Mouse (Mus musculus) lung, postnatal 36 days (tissue): ENCODE measurements at regions not wholly inside any gene's neighbourhood (a gene's known extent, or its start where the extent isn't known, plus 50 kb on each side); places are given as distances from the start of the nearest gene placed in this dataset.

Experiments used
- DNase-seq: peaks from one replicate; pipeline ENCODE4 v3.0.0; 2022; ENCODE audit warnings: mixed read lengths

GRCm38 (mm10) chr2:158909086-158909485 is 114.5 kb downstream of the Dhx35 start:
- no peak for DNase-seq

DNA sequence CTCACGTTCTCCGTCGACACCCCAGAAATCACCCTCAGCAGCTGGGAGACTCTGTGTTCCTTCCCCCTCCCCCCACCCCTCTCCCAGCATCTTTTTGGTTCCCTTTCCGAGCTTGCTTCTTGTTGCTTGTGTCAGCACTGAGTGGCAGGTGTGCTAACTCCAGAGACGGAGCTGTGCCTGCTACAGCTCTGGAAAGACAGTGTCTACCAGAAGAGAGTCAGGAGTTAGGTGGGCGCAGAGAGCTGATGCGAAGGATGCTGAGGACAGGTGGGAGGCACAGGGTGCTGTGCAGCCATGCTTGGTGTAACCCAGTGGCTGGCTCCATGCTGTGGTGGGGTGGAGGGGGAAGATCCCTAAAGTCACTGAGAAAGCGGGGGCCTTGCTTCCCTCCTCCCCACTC is 115.7 kb downstream of the Dhx35 start:
- DNase-seq: no peak

DNA sequence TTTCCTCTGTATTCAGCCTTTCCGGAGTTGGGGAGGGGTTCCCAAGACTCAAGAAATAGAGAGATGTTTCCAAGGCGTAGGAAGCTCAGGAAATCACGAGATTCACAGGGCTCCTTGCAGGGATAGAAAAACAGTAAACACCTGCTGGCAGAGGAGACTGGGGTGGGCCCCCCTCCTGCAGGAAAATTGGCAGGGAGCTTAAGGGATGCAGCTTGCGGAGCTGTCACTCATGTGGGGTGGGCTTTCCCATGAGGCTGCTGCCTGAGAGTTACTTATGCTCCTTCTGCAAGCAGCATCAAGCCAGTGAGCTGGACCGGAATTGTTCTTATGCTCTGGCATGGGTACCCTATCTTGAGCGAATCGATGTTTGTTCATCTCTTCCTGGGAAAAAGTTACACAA is 116.6 kb downstream of the Dhx35 start:
- no peak for DNase-seq

DNA sequence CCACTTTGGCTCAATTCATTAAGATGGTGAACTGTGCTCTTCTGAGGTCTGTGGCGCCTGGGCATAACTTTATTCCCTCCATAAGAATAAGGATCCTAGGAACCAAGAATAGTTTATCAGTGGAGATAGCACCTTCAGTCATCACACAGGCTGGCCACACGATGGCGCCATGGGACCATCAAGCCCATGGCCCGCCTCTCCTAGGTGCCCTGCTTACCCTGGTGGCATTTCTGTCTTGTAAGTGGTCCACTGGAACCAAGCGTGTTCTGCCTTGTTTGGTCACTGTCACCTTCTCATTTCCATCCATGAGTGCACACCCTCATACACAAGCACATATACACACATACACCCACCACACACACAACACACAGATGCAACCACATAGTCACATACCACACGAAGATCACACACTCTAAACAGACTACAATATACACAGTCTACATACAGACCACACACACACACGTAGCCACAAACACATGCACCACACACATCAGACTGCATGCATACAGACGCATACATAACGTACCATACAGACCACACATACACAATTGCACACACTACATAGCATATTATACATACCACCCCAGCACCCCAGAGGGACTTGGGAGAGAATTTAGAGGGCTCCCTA is 118.1 kb downstream of the Dhx35 start:
- peak; percentile 21 for DNase-seq

- no peak for DNase-seq
Measured at GRCm38 (mm10) chr2:158917398-158917797, 122.8 kb downstream of the Dhx35 start.

DNA sequence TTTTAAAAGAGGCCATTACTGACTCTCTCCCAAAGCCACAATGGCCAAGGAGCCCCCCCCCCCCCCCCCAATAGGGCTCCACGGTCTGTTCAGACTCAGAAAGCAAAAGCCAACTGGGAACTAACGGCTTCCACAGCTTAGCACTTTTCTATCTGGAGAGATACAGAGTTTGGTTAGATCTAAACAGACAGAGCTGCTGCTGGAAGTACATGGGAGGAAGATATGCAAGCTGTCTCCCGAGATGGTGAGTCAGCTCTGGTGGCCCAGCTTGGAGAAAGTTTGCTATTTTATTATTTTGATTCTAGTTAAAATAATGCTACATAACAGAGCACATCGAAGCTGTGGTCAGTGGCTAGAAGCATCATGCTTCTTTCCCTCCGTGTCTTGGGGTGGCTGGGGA is 123.7 kb downstream of the Dhx35 start:
- no peak for DNase-seq

GRCm38 (mm10) chr2:158921342-158922255 is 127.0 kb downstream of the Dhx35 start:
- DNase-seq: no peak

DNA sequence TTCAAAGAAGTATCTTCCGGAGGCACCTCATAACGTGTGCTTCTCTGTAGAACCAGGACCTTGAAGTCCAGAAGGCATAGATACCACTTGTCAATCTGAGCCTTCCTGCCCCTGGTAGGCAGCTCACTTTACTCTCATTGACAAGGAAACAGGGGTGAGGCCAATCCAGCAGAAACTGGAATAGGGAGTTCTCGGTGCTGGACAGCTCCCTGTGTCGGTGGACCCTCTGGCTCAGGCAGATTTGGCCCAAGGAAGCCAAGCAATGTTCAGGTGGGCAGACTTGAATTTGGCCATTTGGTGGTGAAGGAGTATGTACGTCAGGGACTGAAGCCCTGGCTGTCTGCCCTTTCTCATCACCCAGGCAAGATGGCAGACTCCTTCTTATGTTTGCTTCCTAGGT is 128.2 kb downstream of the Dhx35 start:
- DNase-seq: no peak

- DNase-seq: no peak
Measured at GRCm38 (mm10) chr2:158929507-158929906, 134.9 kb downstream of the Dhx35 start.

DNA sequence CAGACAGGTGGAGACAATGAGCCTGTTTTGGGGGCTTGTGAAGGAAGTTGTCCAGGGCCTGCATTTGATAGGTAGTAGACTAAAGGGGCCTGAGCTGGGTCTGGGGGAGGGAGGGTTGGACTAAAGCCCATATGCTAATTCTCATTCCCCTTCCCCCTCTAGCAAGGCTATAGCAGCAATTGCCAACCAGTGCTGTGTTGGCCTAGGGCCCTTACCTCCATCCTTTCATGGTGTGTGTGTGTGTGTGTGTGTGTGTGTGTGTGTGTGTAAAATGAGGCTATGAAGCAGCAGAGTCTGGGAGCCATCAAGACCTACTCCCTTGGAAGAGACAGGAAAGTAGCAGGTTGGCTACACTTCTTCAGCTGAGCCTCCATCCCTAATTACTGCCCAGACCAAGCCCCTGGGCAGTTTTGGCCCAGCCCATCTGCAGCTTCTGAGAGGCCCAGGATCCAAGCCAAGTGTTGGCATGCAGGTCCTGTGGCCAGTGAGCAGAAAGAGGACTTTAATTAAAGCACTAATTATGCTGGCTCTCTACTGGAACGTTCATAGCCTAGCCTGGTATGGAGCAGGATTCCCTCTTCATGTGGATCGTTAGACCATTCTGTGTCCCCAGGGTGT is 143.4 kb downstream of the Dhx35 start:
- no peak for DNase-seq

- DNase-seq: no peak
Measured at GRCm38 (mm10) chr2:158949418-158949817, 154.8 kb downstream of the Dhx35 start.

DNA sequence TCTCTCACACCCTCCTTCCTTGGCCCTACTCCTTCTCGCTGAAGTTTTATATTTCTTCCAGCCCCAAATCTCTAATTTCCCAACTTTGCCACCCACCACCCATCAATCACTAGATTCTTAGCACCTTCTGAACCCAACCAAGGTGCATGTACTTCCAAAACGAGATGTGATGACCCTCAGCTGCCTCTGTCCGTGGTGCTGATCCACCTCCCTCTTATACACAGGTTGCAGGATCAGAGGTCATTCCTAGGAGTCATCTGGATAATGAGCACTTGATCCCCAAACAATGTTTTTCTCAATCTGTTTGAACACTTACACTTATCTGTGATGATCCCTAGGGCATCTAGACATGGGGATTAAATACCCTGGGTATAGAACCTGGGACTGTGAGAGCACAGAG is 156.5 kb downstream of the Dhx35 start:
- no peak for DNase-seq

DNA sequence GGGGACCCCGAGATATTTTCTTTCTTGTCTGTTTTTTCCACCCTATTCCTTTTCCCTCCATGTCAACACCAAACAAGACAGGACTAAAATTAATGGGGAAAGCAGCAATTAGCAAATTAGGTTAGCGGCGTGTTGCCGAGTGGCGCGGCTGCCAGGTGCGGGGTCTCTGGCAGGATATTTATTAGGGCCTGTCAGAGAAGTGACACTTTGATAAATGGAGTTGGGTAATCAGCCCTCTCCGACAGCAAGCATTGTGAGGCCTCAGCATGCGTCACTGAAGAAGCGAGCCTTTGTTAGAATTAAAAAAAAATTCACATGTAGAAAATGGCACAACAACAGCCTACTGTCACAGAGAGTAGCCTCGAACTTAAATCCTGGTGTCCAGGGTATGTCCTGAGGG is 162.3 kb downstream of the Dhx35 start:
- DNase-seq: no peak

- peak; percentile 67 for DNase-seq
Measured at GRCm38 (mm10) chr2:158965003-158965665, 170.5 kb downstream of the Dhx35 start.

DNA sequence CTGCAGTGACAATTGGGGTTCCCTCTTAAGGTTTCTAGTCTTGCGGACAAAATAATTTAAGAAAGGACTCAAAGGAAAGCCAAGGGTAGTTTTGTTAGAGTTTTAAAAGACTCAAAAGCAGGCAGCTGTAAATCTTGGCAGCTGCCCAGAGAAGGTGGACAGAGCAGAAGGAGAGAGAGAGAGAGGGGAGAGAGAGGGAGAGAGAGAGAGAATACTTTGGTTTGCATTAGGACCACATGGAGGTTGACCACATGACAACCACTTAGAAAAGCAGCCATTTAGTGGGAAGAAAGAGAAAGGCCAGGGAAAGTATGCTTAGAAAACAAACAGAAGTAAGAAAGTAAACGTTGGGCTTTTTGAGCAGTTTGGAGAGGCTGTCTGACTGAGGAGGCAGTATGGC is 177.6 kb downstream of the Dhx35 start:
- no peak for DNase-seq

- DNase-seq: no peak
Measured at GRCm38 (mm10) chr2:158985529-158986148, 191.0 kb downstream of the Dhx35 start.

DNA sequence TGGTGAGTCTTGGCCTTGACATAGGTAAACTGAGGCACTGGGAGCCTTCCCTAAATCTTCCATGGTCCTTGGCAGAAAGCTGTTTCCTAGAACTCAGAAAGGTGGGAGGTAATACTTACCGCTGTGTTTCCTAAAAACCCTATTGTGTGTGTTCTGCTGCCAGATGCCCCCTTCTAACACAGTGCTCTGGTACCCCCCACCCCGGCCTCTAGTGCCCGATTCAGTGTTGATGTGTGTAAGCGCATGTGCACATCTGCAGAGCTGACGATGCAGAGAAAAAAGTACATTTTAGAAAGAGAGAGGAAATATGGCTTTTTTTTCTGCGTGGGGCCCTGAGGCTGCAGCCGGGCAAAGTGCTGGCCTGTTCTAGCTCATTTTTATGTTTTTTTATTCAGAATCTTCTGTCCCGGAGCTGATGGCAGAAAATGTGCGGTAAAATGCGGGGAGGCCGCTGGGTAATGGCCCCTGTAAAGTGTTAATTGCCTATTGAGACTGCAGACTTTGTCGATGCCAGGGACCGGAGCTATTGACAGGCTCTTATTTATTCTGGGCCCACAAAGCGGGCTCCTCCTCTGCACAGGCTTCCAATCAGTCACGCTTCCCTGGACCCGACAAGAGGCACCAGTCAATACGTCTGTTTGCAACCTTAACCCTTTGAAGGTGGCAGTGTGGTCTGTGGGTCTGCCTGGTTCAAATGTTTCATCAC is 208.0 kb downstream of the Dhx35 start:
- no peak for DNase-seq

- DNase-seq: no peak
Measured at GRCm38 (mm10) chr2:159003187-159003497, 208.5 kb downstream of the Dhx35 start.

GRCm38 (mm10) chr2:159004417-159004816 is 209.8 kb downstream of the Dhx35 start:
- no peak for DNase-seq

- no peak for DNase-seq
Measured at GRCm38 (mm10) chr2:159012725-159013124, 218.1 kb downstream of the Dhx35 start.

GRCm38 (mm10) chr2:159014553-159014952 is 219.9 kb downstream of the Dhx35 start:
- no peak for DNase-seq

- DNase-seq: no peak
Measured at GRCm38 (mm10) chr2:159019921-159020534, 225.4 kb downstream of the Dhx35 start.
